Mouse (Mus musculus): ENCODE measurements at regions not wholly inside any gene's neighbourhood (a gene's known extent, or its start where the extent isn't known, plus 50 kb on each side); places are given as distances from the start of the nearest gene placed in this dataset.
A peak's percentile ranks its signal among the peaks of the same experiment; 100 is the strongest.
"Not testable (repeated sequence)": the region's sequence is repeated elsewhere in the genome, so short reads cannot be mapped to it uniquely, and the experiment has no call there.

DNA sequence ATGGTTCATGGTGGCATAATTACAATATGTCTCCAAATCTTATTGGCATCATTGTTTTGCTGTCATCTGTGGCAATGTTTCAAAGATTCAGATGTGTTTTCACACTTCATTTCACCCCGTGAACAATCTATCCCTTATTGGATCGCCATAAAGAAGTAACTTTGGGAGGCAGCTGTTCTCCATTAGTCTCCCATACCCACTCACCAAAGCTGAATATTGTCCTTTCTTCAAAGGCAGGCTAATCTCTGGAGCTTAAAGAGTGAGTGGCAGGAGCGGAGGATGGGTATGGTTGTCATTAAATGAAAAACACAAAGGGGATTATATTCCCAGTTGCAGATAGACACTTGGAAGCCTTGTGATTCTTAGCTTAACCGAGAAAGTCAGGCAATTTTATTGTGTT lies 2660.3 kb upstream of the Gm12353 start:
- DNase-seq (ENCODE audit: low spot score) (no peak), ATAC-seq (ENCODE audit: insufficient read depth, low FRiP score, low TSS enrichment) (no peak)
- Histone ChIP-seq H3K4me2 (ENCODE audit: low read depth) (no peak overlapping the region), H3K27me3 (ENCODE audit: control insufficient read depth, insufficient read depth, low read length) (no peaks in the 10 kb centered on the region), H3K4me3 (ENCODE audit: low read depth, low read length) (no peak overlapping the region), H3K9me3 (ENCODE audit: control insufficient read depth, low read length) (no peaks in the 10 kb centered on the region), H3K9ac (ENCODE audit: low read length) (no peak overlapping the region), H3K27ac (ENCODE audit: low read depth, low read length) (no peak overlapping the region), H3K4me1 (ENCODE audit: control insufficient read depth, insufficient read depth, low read length) (no peaks in the 10 kb centered on the region), H3K36me3 (ENCODE audit: control insufficient read depth, insufficient read depth, low read length) (no peaks in the 10 kb centered on the region)
- WGBS: 59% methylated on average over 4 of the region's 4 CpGs

DNA sequence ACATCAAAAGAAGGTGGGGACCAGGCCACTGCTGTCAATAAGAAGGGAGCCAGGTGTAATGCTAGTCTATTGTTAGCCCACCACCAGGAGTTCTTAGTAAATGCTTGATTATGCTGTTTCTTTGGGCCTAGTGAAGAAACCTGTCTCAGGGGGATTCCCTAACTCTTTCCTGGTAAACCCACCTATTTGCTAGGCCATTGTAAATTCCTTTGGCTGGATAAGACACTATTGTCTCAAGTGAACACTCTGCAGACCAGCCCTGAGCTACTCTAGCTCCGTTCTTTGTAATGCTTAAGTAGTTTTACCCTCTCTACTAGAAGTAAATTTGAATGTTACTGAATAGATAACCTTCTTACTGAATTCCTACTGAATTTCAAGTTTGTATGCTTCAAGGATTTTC lies 2650.7 kb upstream of the Gm12353 start:
- H3K4me1 ChIP-seq (ENCODE audit: control insufficient read depth, insufficient read depth, low read length); H3K9ac ChIP-seq (ENCODE audit: low read length); H3K4me3 ChIP-seq (ENCODE audit: low read depth, low read length); H3K27me3 ChIP-seq (ENCODE audit: control insufficient read depth, insufficient read depth, low read length); H3K27ac ChIP-seq (ENCODE audit: low read depth, low read length); H3K4me2 ChIP-seq (ENCODE audit: low read depth); H3K36me3 ChIP-seq (ENCODE audit: control insufficient read depth, insufficient read depth, low read length); H3K9me3 ChIP-seq (ENCODE audit: control insufficient read depth, low read length); DNase-seq (ENCODE audit: low spot score); ATAC-seq (ENCODE audit: insufficient read depth, low FRiP score, low TSS enrichment): not testable (repeated sequence)
- 63% methylated on average over 1 of the region's 1 CpGs for WGBS

DNA sequence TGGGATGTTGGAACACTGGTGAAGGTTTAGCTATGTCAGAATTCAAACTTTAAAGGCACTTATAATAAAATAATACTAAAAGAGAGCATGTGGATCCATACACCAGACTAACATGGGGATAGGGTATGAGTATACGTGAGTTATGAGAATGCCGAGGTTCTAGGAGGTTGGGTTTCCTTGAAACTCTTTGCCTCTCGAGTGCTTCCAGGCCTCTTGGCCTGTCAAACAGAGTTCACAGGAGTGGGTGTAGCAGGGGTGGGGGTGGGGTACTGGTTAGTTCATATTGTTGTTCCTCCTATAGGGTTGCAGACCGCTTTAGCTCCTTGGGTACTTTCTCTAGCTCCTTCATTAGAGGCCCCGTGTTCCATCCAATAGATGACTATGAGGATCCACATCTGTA lies 2650.3 kb upstream of the Gm12353 start:
- DNase-seq (ENCODE audit: low spot score); H3K9ac ChIP-seq (ENCODE audit: low read length); H3K27ac ChIP-seq (ENCODE audit: low read depth, low read length); H3K4me1 ChIP-seq (ENCODE audit: control insufficient read depth, insufficient read depth, low read length); ATAC-seq (ENCODE audit: insufficient read depth, low FRiP score, low TSS enrichment); H3K9me3 ChIP-seq (ENCODE audit: control insufficient read depth, low read length); H3K27me3 ChIP-seq (ENCODE audit: control insufficient read depth, insufficient read depth, low read length); H3K4me2 ChIP-seq (ENCODE audit: low read depth); H3K4me3 ChIP-seq (ENCODE audit: low read depth, low read length); H3K36me3 ChIP-seq (ENCODE audit: control insufficient read depth, insufficient read depth, low read length): not testable (repeated sequence)
- WGBS: 91% methylated on average over 5 of the region's 5 CpGs

DNA sequence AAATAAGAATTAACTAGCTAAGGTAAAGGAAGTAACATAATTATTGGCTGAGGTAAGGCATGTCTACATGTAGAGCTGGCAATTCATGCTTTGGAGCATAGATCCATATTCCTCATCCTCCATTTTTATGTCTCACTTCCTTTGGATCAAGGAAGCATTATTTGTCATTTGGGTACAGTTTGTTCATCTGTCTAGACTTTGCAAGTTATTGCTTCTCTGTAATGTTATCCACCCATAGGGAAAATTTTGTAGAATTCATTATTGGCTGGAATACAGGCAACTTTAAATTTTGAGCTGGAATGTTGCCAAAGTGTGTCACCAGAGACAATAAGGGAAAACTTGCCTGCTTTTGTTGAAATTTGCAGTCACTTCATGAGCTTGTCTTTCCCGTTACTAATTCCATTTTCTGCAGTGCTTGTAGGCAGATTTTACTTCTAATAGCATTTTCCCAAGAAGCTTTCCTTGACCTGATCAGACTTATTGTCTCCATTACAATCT lies 2623.5 kb upstream of the Gm12353 start:
- 85% methylated on average over 1 of the region's 1 CpGs for WGBS
- H3K27ac ChIP-seq (ENCODE audit: low read depth, low read length): no peak overlapping the region
- H3K9me3 ChIP-seq (ENCODE audit: control insufficient read depth, low read length): no peaks in the 10 kb centered on the region
- no peaks in the 10 kb centered on the region for H3K36me3 ChIP-seq (ENCODE audit: control insufficient read depth, insufficient read depth, low read length)
- no peak for ATAC-seq (ENCODE audit: insufficient read depth, low FRiP score, low TSS enrichment)
- no peaks in the 10 kb centered on the region for H3K4me1 ChIP-seq (ENCODE audit: control insufficient read depth, insufficient read depth, low read length)
- no peak overlapping the region for H3K4me2 ChIP-seq (ENCODE audit: low read depth)
- no peak overlapping the region for H3K9ac ChIP-seq (ENCODE audit: low read length)
- H3K4me3 ChIP-seq (ENCODE audit: low read depth, low read length): no peak overlapping the region
- DNase-seq (ENCODE audit: low spot score): no peak
- H3K27me3 ChIP-seq (ENCODE audit: control insufficient read depth, insufficient read depth, low read length): no peaks in the 10 kb centered on the region

DNA sequence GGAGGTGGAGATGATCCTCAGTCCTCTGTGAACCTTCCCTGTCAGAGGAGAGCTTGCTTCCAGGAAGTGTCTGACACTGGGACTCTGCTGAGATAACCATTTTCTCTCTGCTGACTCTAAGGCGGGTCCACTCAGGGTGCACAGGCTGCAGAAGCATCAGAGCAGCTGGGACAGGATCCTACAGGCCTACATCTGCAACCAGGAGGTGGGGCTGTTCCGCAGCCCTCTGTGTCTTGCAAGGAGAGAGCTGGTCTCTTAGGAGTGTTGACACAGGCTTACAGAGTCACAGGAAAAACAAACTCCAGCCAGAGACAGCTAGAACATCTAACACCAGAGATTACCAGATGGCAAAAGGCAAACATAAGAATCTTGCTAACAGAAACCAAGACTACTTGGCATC lies 2578.6 kb upstream of the Gm12353 start:
- H3K4me2 ChIP-seq (ENCODE audit: low read depth): no peak overlapping the region
- H3K36me3 ChIP-seq (ENCODE audit: control insufficient read depth, insufficient read depth, low read length): no peaks in the 10 kb centered on the region
- H3K9me3 ChIP-seq (ENCODE audit: control insufficient read depth, low read length): no peaks in the 10 kb centered on the region
- H3K9ac ChIP-seq (ENCODE audit: low read length): no peak overlapping the region
- no peaks in the 10 kb centered on the region for H3K27me3 ChIP-seq (ENCODE audit: control insufficient read depth, insufficient read depth, low read length)
- no peak overlapping the region for H3K27ac ChIP-seq (ENCODE audit: low read depth, low read length)
- ATAC-seq (ENCODE audit: insufficient read depth, low FRiP score, low TSS enrichment) (no peak), DNase-seq (ENCODE audit: low spot score) (peak; percentile 14)
- H3K4me3 ChIP-seq (ENCODE audit: low read depth, low read length): no peak overlapping the region
- H3K4me1 ChIP-seq (ENCODE audit: control insufficient read depth, insufficient read depth, low read length): no peaks in the 10 kb centered on the region
- 50% methylated on average over 2 of the region's 2 CpGs for WGBS
